Mouse (Mus musculus): ENCODE results near the gene Sfswap. TPM values are rescaled to one million over a fixed set of nuclear protein-coding genes. Genes with fewer than 3 reads are reported as not detected.

Sfswap gene
- polyA plus RNA-seq, 1 experiment from 2014 or later = 65.6 TPM

DNA sequence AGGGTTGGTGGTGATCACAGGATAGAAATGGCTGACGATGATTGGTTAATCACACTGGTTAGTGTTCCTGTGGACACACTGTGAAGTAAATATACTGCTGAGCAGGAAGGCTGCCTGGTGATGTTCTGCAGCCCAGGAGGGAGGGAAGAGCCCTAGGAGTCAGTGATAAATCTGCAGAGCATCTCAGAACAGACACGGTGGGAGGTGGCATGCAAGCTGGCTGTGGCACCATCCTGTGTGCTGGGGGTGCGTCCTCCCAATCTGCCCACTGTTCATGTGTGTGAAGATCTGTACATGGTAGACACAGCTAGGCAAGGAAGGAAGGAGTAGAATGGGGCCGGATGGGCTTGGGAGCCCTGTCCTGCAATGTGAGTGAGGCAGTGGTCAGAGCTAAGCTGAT, 67.6 kb downstream of the Sfswap start:
- H3K27me3 ChIP-seq (ENCODE audit: control insufficient read depth, insufficient read depth, low read length) = no peaks in the 10 kb centered on the region
- H3K4me2 ChIP-seq (ENCODE audit: low read depth, low read length) = no peak overlapping the region
- H3K9me3 ChIP-seq (ENCODE audit: control insufficient read depth, low read length) = no peaks in the 10 kb centered on the region
- no peak overlapping the region for H3K27ac ChIP-seq (ENCODE audit: low read depth, low read length)
- no peak for ATAC-seq (ENCODE audit: low read depth)
- WGBS = 94% methylated on average over 4 of the region's 4 CpGs
- H3K9ac ChIP-seq (replicated peaks; ENCODE audit: low read depth, low read length) = no peak overlapping the region
- H3K4me3 ChIP-seq (ENCODE audit: low read depth, low read length) = no peak overlapping the region
- peaks cover 46% of the 10 kb centered on the region for H3K36me3 ChIP-seq (ENCODE audit: control insufficient read depth, insufficient read depth, low read length)
- H3K4me1 ChIP-seq (ENCODE audit: control insufficient read depth, insufficient read depth, low read length) = no peaks in the 10 kb centered on the region

DNA sequence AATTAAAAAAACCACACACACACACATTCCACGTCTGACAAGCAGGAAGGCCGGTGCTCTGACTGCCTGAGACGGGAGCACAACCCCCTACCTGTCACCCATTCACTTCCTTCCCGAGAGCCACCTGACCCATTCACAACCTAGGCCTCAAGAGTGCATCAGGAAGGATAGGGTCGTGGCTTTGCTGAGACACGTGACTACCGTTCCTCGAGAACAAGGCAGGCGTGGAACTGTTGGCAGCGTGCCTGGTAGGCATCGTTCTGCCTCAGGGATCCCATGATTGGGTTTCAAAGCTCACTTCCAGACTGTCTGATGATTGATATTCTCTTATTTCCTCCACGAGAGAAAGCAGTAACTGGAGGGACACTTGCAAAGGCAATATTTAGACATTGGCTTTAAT, 77.2 kb downstream of the Sfswap start:
- Histone ChIP-seq H3K27ac (ENCODE audit: low read depth, low read length) (no peak overlapping the region), H3K9me3 (ENCODE audit: control insufficient read depth, low read length) (no peaks in the 10 kb centered on the region), H3K4me3 (ENCODE audit: low read depth, low read length) (no peak overlapping the region), H3K9ac (replicated peaks; ENCODE audit: low read depth, low read length) (no peak overlapping the region), H3K4me1 (ENCODE audit: control insufficient read depth, insufficient read depth, low read length) (no peaks in the 10 kb centered on the region), H3K27me3 (ENCODE audit: control insufficient read depth, insufficient read depth, low read length) (no peaks in the 10 kb centered on the region), H3K36me3 (ENCODE audit: control insufficient read depth, insufficient read depth, low read length) (no peaks in the 10 kb centered on the region), H3K4me2 (ENCODE audit: low read depth, low read length) (no peak overlapping the region)
- no peak for ATAC-seq (ENCODE audit: low read depth)
- WGBS = 59% methylated on average over 12 of the region's 12 CpGs

DNA sequence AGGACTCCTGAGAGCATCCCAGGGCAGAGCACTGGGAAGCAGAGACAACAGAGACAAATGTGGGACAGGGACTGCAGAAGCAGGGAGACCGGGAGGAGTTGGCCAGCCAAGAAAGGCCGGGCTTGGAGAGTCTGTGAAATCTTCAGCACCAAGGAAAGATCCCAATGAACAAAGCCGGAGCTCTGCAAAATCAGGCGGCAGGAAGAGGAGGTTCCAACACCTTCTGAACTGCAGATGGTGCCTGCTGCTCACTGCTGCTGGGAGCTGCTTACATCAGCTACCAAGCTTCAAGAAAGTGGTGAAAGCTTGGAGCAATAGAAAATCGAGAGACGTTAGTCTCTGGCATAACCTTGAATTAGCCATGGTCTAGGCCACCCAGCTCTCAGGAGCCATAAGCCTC, 79.0 kb downstream of the Sfswap start:
- Histone ChIP-seq H3K4me1 (ENCODE audit: control insufficient read depth, insufficient read depth, low read length) (peaks cover 3% of the 10 kb centered on the region; the same call in 1 of the 2 replicates), H3K4me3 (ENCODE audit: low read depth, low read length) (no peak overlapping the region), H3K4me2 (ENCODE audit: low read depth, low read length) (no peak overlapping the region), H3K9me3 (ENCODE audit: control insufficient read depth, low read length) (no peaks in the 10 kb centered on the region), H3K27ac (ENCODE audit: low read depth, low read length) (no peak overlapping the region), H3K36me3 (ENCODE audit: control insufficient read depth, insufficient read depth, low read length) (no peaks in the 10 kb centered on the region), H3K27me3 (ENCODE audit: control insufficient read depth, insufficient read depth, low read length) (no peaks in the 10 kb centered on the region; the same call in 1 of the 2 replicates), H3K9ac (replicated peaks; ENCODE audit: low read depth, low read length) (no peak overlapping the region)
- 21% methylated on average over 6 of the region's 6 CpGs for WGBS
- no peak for ATAC-seq (ENCODE audit: low read depth)

DNA sequence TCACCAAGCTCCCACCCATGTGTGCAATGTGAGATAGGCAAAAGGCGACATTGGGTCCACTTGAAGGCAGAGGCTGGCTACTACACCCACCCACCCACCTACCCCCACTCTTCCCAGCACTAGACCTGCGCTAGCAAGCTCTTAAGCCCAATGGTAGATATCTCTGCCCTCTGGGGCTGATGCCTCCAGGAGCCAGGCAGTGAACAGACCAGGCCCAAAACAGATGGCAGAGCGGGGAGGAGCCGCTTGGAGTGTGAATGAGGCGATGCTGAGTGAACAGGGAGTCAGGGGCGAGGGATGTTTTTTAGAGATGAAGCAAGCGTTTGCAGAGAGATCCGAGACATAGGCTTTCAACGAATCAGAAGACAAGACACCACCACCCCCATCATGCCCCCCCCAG, 79.6 kb downstream of the Sfswap start:
- Histone ChIP-seq H3K4me3 (ENCODE audit: low read depth, low read length) (no peak overlapping the region), H3K27ac (ENCODE audit: low read depth, low read length) (no peak overlapping the region), H3K9ac (replicated peaks; ENCODE audit: low read depth, low read length) (no peak overlapping the region), H3K9me3 (ENCODE audit: control insufficient read depth, low read length) (no peaks in the 10 kb centered on the region), H3K4me1 (ENCODE audit: control insufficient read depth, insufficient read depth, low read length) (peaks cover 8% of the 10 kb centered on the region; the same call in 1 of the 2 replicates), H3K4me2 (ENCODE audit: low read depth, low read length) (no peak overlapping the region), H3K36me3 (ENCODE audit: control insufficient read depth, insufficient read depth, low read length) (no peaks in the 10 kb centered on the region), H3K27me3 (ENCODE audit: control insufficient read depth, insufficient read depth, low read length) (no peaks in the 10 kb centered on the region; the same call in 1 of the 2 replicates)
- WGBS = 80% methylated on average over 9 of the region's 9 CpGs
- ATAC-seq (ENCODE audit: low read depth) = no peak

DNA sequence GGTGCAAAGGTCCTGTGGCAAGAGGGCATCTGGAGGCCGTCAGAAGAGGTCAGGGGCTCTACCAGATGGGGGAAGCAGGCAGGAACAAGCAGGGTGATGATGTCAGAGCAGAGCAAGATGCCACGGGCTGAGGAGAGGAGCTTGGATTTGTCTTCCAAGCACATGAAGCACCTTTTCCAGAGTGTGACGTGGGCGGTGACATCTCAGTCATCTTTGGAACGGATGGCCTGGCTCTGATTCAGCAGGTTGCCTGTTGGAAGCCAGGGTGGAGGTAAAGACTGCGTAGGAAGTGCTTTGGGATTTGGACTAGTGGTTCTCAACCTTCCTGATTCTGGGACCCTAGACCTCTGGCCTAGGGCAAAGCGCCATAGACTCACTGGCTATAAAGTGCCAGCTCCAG, 80.0 kb downstream of the Sfswap start:
- H3K4me2 ChIP-seq (ENCODE audit: low read depth, low read length) = no peak overlapping the region
- H3K4me1 ChIP-seq (ENCODE audit: control insufficient read depth, insufficient read depth, low read length) = peaks cover 8% of the 10 kb centered on the region; the same call in 1 of the 2 replicates
- H3K27me3 ChIP-seq (ENCODE audit: control insufficient read depth, insufficient read depth, low read length) = no peaks in the 10 kb centered on the region; the same call in 1 of the 2 replicates
- H3K9ac ChIP-seq (replicated peaks; ENCODE audit: low read depth, low read length) = no peak overlapping the region
- 73% methylated on average over 7 of the region's 7 CpGs for WGBS
- ATAC-seq (ENCODE audit: low read depth) = no peak
- H3K36me3 ChIP-seq (ENCODE audit: control insufficient read depth, insufficient read depth, low read length) = no peaks in the 10 kb centered on the region
- H3K9me3 ChIP-seq (ENCODE audit: control insufficient read depth, low read length) = no peaks in the 10 kb centered on the region
- H3K4me3 ChIP-seq (ENCODE audit: low read depth, low read length) = no peak overlapping the region
- H3K27ac ChIP-seq (ENCODE audit: low read depth, low read length) = no peak overlapping the region

DNA sequence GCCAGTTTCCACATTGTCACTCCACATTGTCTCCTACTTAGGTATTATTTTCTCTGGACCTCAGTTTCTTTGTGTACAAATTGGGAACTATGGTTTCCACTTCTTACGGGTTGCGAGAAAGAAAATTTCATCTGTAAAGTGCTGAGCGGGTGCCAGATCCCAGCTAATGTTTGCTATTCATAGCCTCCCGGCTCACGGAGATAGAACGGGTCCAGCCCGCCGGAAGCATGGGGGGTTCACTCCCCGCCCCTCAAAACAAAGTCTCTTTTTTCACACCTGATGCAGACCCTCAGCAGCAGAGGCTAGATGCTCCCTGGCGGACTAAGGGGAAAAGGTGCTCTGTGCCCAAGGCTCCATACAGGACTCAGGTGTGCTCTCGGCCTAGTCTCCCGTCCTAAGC, 82.3 kb downstream of the Sfswap start:
- H3K4me3 ChIP-seq (ENCODE audit: low read depth, low read length) = peak overlapping the region; percentile 79
- ATAC-seq (ENCODE audit: low read depth) = no peak

DNA sequence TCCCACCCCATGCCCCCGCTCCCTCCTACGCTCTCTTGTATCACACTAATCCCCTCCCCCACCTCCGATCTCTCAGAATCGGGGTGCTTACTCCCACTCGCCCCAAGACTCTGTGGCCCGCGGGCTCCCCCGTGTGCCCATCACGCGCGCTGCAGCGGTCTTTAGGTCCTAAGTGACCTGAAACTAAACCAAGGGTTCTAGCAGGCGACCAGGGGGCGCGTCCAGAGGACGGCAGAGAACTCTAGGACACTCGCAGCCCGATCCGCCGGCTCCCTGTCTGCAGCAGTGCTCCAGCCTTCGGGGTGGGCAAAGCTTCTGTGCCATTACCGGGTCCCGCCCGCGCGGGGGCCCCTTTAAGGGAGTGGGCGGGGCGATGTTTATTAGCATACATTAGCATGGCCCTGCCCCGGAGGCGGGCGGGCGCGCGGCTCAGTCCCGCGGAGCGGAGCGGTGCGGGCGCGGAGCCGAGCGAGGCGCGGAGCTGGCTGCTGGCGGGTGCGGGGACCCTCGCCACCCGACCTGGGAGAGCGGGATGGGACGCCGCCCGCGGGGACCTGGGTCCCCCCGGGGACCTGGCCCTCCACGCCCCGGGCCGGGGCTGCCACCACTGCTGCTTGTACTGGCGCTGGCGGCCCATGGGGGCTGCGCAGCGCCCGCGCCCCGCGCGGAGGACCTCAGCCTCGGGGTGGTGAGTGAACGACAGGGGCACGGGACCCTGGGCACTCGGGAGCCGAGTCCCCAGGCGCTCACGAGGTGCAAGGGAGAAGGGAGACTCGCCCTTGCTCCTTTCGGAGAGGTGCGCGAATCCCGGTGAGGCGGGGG, 83.0 kb downstream of the Sfswap start, which contains the start of gene Mmp17:
Mmp17 (plus strand) TSS at position 409 of the 822 bp plus-strand sequence.
- Histone ChIP-seq H3K27ac (ENCODE audit: low read depth, low read length) (0 out of 2 replicates have a peak within 1 kb of the TSS, but pooled peaks have one; percentile 60), H3K27me3 (ENCODE audit: control insufficient read depth, insufficient read depth, low read length) (no peaks in the 10 kb centered on the region; the same call in 1 of the 2 replicates), H3K4me3 (ENCODE audit: low read depth, low read length) (peak within 1 kb of the TSS; percentile 79), H3K9ac (replicated peaks; ENCODE audit: low read depth, low read length) (peak within 1 kb of the TSS; percentile 87), H3K4me1 (ENCODE audit: control insufficient read depth, insufficient read depth, low read length) (peaks cover 15% of the 10 kb centered on the region; the same call in 1 of the 2 replicates), H3K4me2 (ENCODE audit: low read depth, low read length) (peak within 1 kb of the TSS; percentile 100), H3K9me3 (ENCODE audit: control insufficient read depth, low read length) (no peaks in the 10 kb centered on the region), H3K36me3 (ENCODE audit: control insufficient read depth, insufficient read depth, low read length) (no peaks in the 10 kb centered on the region)
- WGBS = under 1% methylated on average over 72 of the region's 80 CpGs
- peak; percentile 89 for ATAC-seq (ENCODE audit: low read depth)

More for the DNA sequence above, 82.3 kb downstream of the Sfswap start:
- H3K9ac ChIP-seq (replicated peaks; ENCODE audit: low read depth, low read length) = peak overlapping the region; percentile 87; the same call in 1 of the 2 replicates
- peaks cover 15% of the 10 kb centered on the region; the same call in 1 of the 2 replicates for H3K4me1 ChIP-seq (ENCODE audit: control insufficient read depth, insufficient read depth, low read length)
- no peaks in the 10 kb centered on the region; the same call in 1 of the 2 replicates for H3K27me3 ChIP-seq (ENCODE audit: control insufficient read depth, insufficient read depth, low read length)
- H3K9me3 ChIP-seq (ENCODE audit: control insufficient read depth, low read length) = no peaks in the 10 kb centered on the region
- H3K4me2 ChIP-seq (ENCODE audit: low read depth, low read length) = peak overlapping the region; percentile 100
- H3K36me3 ChIP-seq (ENCODE audit: control insufficient read depth, insufficient read depth, low read length) = no peaks in the 10 kb centered on the region
- WGBS = 5% methylated on average over 12 of the region's 12 CpGs
- H3K27ac ChIP-seq (ENCODE audit: low read depth, low read length) = no peak overlapping the region

DNA sequence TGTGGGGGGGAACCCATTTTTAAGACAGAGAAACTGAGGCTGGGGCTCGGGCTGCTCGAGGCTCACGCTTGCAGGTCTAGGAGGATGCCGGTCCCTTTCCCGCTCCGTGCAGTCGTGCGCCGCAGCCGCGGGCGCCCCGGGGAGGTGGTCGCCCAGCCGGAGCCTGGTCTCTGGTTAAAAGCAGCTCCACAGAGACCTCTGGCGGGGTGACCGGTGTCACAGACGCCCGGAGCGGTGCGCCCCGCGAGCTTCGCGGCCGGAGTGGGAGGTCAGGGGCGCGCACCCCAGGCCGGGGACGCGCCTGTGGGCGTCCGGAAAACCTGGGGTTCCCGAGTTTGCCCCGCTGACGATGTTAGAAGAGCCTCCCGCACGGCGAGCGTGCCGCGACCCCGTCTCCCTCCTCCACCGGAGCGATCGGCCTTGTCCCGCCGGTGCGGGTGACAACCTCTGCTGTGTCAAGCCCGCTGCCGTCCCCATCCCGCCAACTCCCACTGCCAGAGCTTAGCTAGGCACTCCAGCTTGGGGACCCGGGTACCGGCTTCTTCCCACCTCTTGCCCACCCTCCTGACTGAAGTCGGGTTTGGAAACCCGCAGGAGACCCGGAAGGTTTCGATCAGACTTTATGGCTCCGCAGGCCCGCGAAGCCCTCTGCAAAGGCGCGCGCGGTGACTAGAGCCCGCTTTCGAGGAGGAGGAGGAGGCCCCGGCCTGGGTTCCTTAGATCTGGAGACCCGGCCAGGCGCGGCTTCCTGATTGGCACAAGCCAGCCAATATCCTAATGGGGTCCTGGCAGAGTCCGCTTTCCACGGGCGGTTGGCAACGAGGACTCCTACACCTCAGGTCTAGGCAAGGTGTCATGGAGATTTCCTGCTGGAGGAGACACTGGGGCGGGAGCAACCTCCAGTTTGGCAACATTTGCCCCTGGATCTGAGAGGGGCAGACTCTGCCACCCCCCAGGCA, 83.8 kb downstream of the Sfswap start:
- Histone ChIP-seq H3K9ac (replicated peaks; ENCODE audit: low read depth, low read length) (peak overlapping the region; percentile 87), H3K36me3 (ENCODE audit: control insufficient read depth, insufficient read depth, low read length) (no peaks in the 10 kb centered on the region), H3K4me1 (ENCODE audit: control insufficient read depth, insufficient read depth, low read length) (peaks cover 15% of the 10 kb centered on the region; the same call in 1 of the 2 replicates), H3K27ac (ENCODE audit: low read depth, low read length) (no peak overlapping the region), H3K4me2 (ENCODE audit: low read depth, low read length) (peak overlapping the region; percentile 100), H3K9me3 (ENCODE audit: control insufficient read depth, low read length) (no peaks in the 10 kb centered on the region), H3K4me3 (ENCODE audit: low read depth, low read length) (peak overlapping the region; percentile 79), H3K27me3 (ENCODE audit: control insufficient read depth, insufficient read depth, low read length) (no peaks in the 10 kb centered on the region; the same call in 1 of the 2 replicates)
- WGBS = under 1% methylated on average over 74 of the region's 76 CpGs
- peak; percentile 44 for ATAC-seq (ENCODE audit: low read depth)

All from neural tube, embryonic 14.5 days (tissue).